Mouse (Mus musculus) B cell, adult 2 months (primary cell): ENCODE measurements around the gene Zswim8.

ENCODE experiments used
- DNase-seq, 2 experiments: peaks; one replicate each; pipeline ENCODE4 v3.0.0; 2022

Zswim8 gene

GRCm38 (mm10) chr14:20733041-20733951 is 25.9 kb downstream of the Zswim8 start:
- no peak for DNase-seq

- DNase-seq: peak; percentile 91 to 92
Observed at GRCm38 (mm10) chr14:20733952-20734774, 26.8 kb downstream of the Zswim8 start, which contains the start of gene Ndst2. Gene Ndst2 (minus strand): TSS chr14:20734562.

GRCm38 (mm10) chr14:20735052-20735451 is 27.7 kb downstream of the Zswim8 start:
- DNase-seq: no peak

GRCm38 (mm10) chr14:20735892-20736390 is 28.6 kb downstream of the Zswim8 start:
- no peak for DNase-seq

- peak; percentile 66 to 71 for DNase-seq
Observed at GRCm38 (mm10) chr14:20737306-20737705, 30.0 kb downstream of the Zswim8 start.

- DNase-seq: no peak
Observed at GRCm38 (mm10) chr14:20738511-20738910, 31.2 kb downstream of the Zswim8 start.

GRCm38 (mm10) chr14:20741301-20741700 is 33.9 kb downstream of the Zswim8 start:
- no peak for DNase-seq

GRCm38 (mm10) chr14:20743614-20744013 is 36.3 kb downstream of the Zswim8 start:
- DNase-seq: no peak

GRCm38 (mm10) chr14:20746935-20747334 is 39.6 kb downstream of the Zswim8 start:
- no peak for DNase-seq

GRCm38 (mm10) chr14:20748388-20748787 is 41.0 kb downstream of the Zswim8 start:
- DNase-seq: no peak

GRCm38 (mm10) chr14:20749494-20750051 is 42.2 kb downstream of the Zswim8 start:
- no peak for DNase-seq

- DNase-seq: no peak
Observed at GRCm38 (mm10) chr14:20750503-20750902, 43.2 kb downstream of the Zswim8 start.

- DNase-seq: no peak
Observed at GRCm38 (mm10) chr14:20753792-20754191, 46.4 kb downstream of the Zswim8 start.

- no peak for DNase-seq
Observed at GRCm38 (mm10) chr14:20757370-20757907, 50.1 kb downstream of the Zswim8 start.

GRCm38 (mm10) chr14:20758768-20759435 is 51.5 kb downstream of the Zswim8 start:
- DNase-seq: no peak

GRCm38 (mm10) chr14:20764942-20765341 is 57.6 kb downstream of the Zswim8 start:
- DNase-seq: no peak

- DNase-seq: peak; percentile 90
Observed at GRCm38 (mm10) chr14:20765642-20766258, 58.4 kb downstream of the Zswim8 start.

GRCm38 (mm10) chr14:20767936-20768335 is 60.6 kb downstream of the Zswim8 start:
- no peak for DNase-seq

- DNase-seq: no peak
Observed at GRCm38 (mm10) chr14:20768581-20768980, 61.2 kb downstream of the Zswim8 start.

GRCm38 (mm10) chr14:20771941-20772340 is 64.6 kb downstream of the Zswim8 start:
- DNase-seq: no peak

GRCm38 (mm10) chr14:20772808-20773207 is 65.5 kb downstream of the Zswim8 start:
- no peak for DNase-seq
